Mouse (Mus musculus): Measurements from ENCODE around the gene Ssbp3. TPM values are rescaled to one million over a fixed set of nuclear protein-coding genes. Genes with fewer than 3 reads are reported as not detected.

The Ssbp3 gene
- total RNA-seq, 2 experiments from 2014 or later, result 146 to 149 TPM

- intact Hi-C loops (cut with DNase I), result no loop called here
- peak; percentile 23 for DNase-seq
Measured at GRCm38 (mm10) chr4:106928961-106929360, 18.5 kb downstream of the Ssbp3 start.

- no peak for DNase-seq
- intact Hi-C loops (cut with DNase I), result no loop called here
Measured at GRCm38 (mm10) chr4:106932583-106932982, 22.1 kb downstream of the Ssbp3 start.

- no peak for DNase-seq
- intact Hi-C loops (cut with DNase I), result no loop called here
Measured at GRCm38 (mm10) chr4:106933813-106934482, 23.4 kb downstream of the Ssbp3 start.

- peak; percentile 78 for DNase-seq
- intact Hi-C loops (cut with DNase I), result no loop called here
Measured at GRCm38 (mm10) chr4:106934931-106935582, 24.6 kb downstream of the Ssbp3 start.

- no peak for DNase-seq
Measured at GRCm38 (mm10) chr4:106935583-106935935, 25.1 kb downstream of the Ssbp3 start.

GRCm38 (mm10) chr4:106936041-106936440 lies 25.5 kb downstream of the Ssbp3 start:
- intact Hi-C loops (cut with DNase I), result no loop called here

More at GRCm38 (mm10) chr4:106935583-106935935, 25.1 kb downstream of the Ssbp3 start:
- intact Hi-C loops (cut with DNase I), result no loop called here

GRCm38 (mm10) chr4:106936741-106937140 lies 26.2 kb downstream of the Ssbp3 start:
- DNase-seq, result peak; percentile 30

More at GRCm38 (mm10) chr4:106936041-106936440, 25.5 kb downstream of the Ssbp3 start:
- no peak for DNase-seq

GRCm38 (mm10) chr4:106938506-106939222 lies 28.2 kb downstream of the Ssbp3 start:
- DNase-seq, result no peak
- intact Hi-C loops (cut with DNase I), result no loop called here

More at GRCm38 (mm10) chr4:106936741-106937140, 26.2 kb downstream of the Ssbp3 start:
- intact Hi-C loops (cut with DNase I), result no loop called here

- intact Hi-C loops (cut with DNase I), result no loop called here
- peak; percentile 93 for DNase-seq
Measured at GRCm38 (mm10) chr4:106939223-106939918, 28.9 kb downstream of the Ssbp3 start.

- intact Hi-C loops (cut with DNase I), result no loop called here
- DNase-seq, result peak; percentile 54
Measured at GRCm38 (mm10) chr4:106939919-106940227, 29.4 kb downstream of the Ssbp3 start.

- DNase-seq, result no peak
- intact Hi-C loops (cut with DNase I), result no loop called here
Measured at GRCm38 (mm10) chr4:106940945-106941344, 30.4 kb downstream of the Ssbp3 start.

GRCm38 (mm10) chr4:106941475-106941874 lies 31.0 kb downstream of the Ssbp3 start:
- intact Hi-C loops (cut with DNase I), result no loop called here

GRCm38 (mm10) chr4:106942491-106942890 lies 32.0 kb downstream of the Ssbp3 start:
- intact Hi-C loops (cut with DNase I), result no loop called here
- DNase-seq, result no peak

More at GRCm38 (mm10) chr4:106941475-106941874, 31.0 kb downstream of the Ssbp3 start:
- DNase-seq, result no peak

- DNase-seq, result no peak
- intact Hi-C loops (cut with DNase I), result no loop called here
Measured at GRCm38 (mm10) chr4:106943627-106944026, 33.1 kb downstream of the Ssbp3 start.

GRCm38 (mm10) chr4:106944898-106945297 lies 34.4 kb downstream of the Ssbp3 start:
- intact Hi-C loops (cut with DNase I), result no loop called here
- no peak for DNase-seq

GRCm38 (mm10) chr4:106947741-106948140 lies 37.2 kb downstream of the Ssbp3 start:
- no peak for DNase-seq

GRCm38 (mm10) chr4:106948546-106948945 lies 38.0 kb downstream of the Ssbp3 start:
- no peak for DNase-seq
- intact Hi-C loops (cut with DNase I), result no loop called here

More at GRCm38 (mm10) chr4:106947741-106948140, 37.2 kb downstream of the Ssbp3 start:
- intact Hi-C loops (cut with DNase I), result no loop called here

- intact Hi-C loops (cut with DNase I), result no loop called here
- DNase-seq, result no peak
Measured at GRCm38 (mm10) chr4:106949200-106949599, 38.7 kb downstream of the Ssbp3 start.

- intact Hi-C loops (cut with DNase I), result no loop called here
- no peak for DNase-seq
Measured at GRCm38 (mm10) chr4:106950801-106951200, 40.3 kb downstream of the Ssbp3 start.

- intact Hi-C loops (cut with DNase I), result no loop called here
- DNase-seq, result no peak
Measured at GRCm38 (mm10) chr4:106951455-106951854, 41.0 kb downstream of the Ssbp3 start.

- intact Hi-C loops (cut with DNase I), result no loop called here
- no peak for DNase-seq
Measured at GRCm38 (mm10) chr4:106953221-106953620, 42.7 kb downstream of the Ssbp3 start.
